In the genomic region with DNA sequence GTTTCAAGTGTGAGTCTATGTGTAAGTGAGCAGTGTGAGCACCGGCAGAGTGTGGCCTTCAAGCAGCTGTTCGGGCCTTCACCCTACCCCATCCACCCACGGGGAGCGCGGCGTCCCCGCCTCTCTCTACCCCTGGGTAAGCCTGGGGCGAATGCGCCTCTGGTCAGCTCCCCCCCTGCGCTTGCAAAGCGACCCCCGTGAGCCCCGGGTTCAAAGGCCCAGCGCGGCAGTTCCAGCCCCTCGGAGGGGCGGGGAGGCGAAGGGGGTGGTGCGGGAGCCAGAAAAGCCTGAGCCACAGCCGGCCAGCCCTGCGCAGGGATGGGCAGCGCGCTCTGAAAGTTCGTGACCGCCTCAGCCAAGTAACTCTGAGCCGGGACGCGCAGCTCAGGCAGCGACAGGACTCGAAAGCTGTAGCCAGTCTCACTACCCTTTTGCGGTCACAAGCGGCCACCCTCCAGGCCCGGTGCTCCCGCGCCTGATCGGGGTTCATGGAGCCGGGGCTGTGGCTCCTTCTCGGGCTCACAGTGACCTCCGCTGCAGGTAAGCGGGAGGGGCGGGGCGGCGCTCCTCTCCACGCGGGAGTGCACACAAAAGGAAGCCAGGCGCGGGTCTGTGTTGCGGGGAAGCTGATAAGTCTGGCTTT, we compare ENCODE assay signal across 9 mouse cellular contexts. TPM values are rescaled to one million over a fixed set of nuclear protein-coding genes. Genes with fewer than 3 reads are reported as not detected.
A peak's percentile ranks its signal among the peaks of the same experiment; 100 is the strongest.
DNase-seq lines count a peak whose midpoint lies in the region; ATAC-seq lines count a peak whose summit lies in the region.
"Had no signal": no experiment of that assay in that cellular context is flagged by ENCODE, and none has a peak within 500 bp of the region (broad histone marks: within the 10 kb centered on the region; RNA-seq: fewer than 3 reads in every experiment).

A gene (plus strand): TSS at position 141 of the 643 bp plus-strand sequence.

- 0 out of 2 replicates have a peak, but pooled peaks cover 6% of the 10 kb centered on the region for H3K27me3 ChIP-seq in kidney, embryonic 15.5 days
- H3K27me3 ChIP-seq in hindbrain, embryonic 11.5 days (ENCODE audit: control insufficient read depth, insufficient read depth, low read length): no peaks in the 10 kb centered on the region
- H3K27me3 ChIP-seq in liver, embryonic 16.5 days (ENCODE audit: control insufficient read depth, insufficient read depth, low read depth, low read length): peaks cover 10% of the 10 kb centered on the region; the same call in 1 of the 2 replicates
- peaks cover 17% of the 10 kb centered on the region for H3K27me3 ChIP-seq in neural tube, embryonic 15.5 days (replicated peaks)

- 0 out of 2 replicates have a peak within 1 kb of the TSS, but pooled peaks have one; percentile 18 for H3K27ac ChIP-seq in kidney, embryonic 15.5 days
- H3K27ac ChIP-seq in hindbrain, embryonic 11.5 days (ENCODE audit: low read depth, low read length): no peak within 1 kb of the TSS
- no peak within 1 kb of the TSS for H3K27ac ChIP-seq in liver, embryonic 16.5 days (ENCODE audit: low read length)
- H3K27ac ChIP-seq in neural tube, embryonic 15.5 days (replicated peaks): no peak within 1 kb of the TSS

- peak within 1 kb of the TSS; percentile 53 for H3K9ac ChIP-seq in kidney, embryonic 15.5 days
- peak within 1 kb of the TSS; percentile 12 for H3K9ac ChIP-seq in hindbrain, embryonic 11.5 days (ENCODE audit: low read depth, low read length)
- no peak within 1 kb of the TSS for H3K9ac ChIP-seq in liver, embryonic 16.5 days (ENCODE audit: low read depth, low read length)
- H3K9ac ChIP-seq in neural tube, embryonic 15.5 days (replicated peaks): peak within 1 kb of the TSS; percentile 37; the same call in 1 of the 2 replicates

- ATAC-seq in kidney, embryonic 15.5 days (replicated peaks; ENCODE audit: low FRiP score): peak; percentile 74
- ATAC-seq in hindbrain, embryonic 11.5 days (ENCODE audit: low FRiP score): peak; percentile 74
- no peak for ATAC-seq in liver, embryonic 16.5 days (ENCODE audit: low read depth)
- ATAC-seq in neural tube, embryonic 15.5 days (ENCODE audit: low FRiP score): no peak

- H3K9me3 ChIP-seq in kidney, embryonic 15.5 days (replicated peaks): no peaks in the 10 kb centered on the region
- no peaks in the 10 kb centered on the region for H3K9me3 ChIP-seq in hindbrain, embryonic 11.5 days (ENCODE audit: control insufficient read depth, low read length)
- H3K9me3 ChIP-seq in liver, embryonic 16.5 days (replicated peaks; ENCODE audit: control insufficient read depth, low read length): no peaks in the 10 kb centered on the region
- H3K9me3 ChIP-seq in neural tube, embryonic 15.5 days (replicated peaks): no peaks in the 10 kb centered on the region

- peak within 1 kb of the TSS; percentile 89 for H3K4me2 ChIP-seq in kidney, embryonic 15.5 days
- H3K4me2 ChIP-seq in hindbrain, embryonic 11.5 days (replicated peaks; ENCODE audit: low read depth, low read length): peak within 1 kb of the TSS; percentile 62
- peak within 1 kb of the TSS; percentile 53 for H3K4me2 ChIP-seq in liver, embryonic 16.5 days (ENCODE audit: low read depth, low read length)
- peak within 1 kb of the TSS; percentile 77 for H3K4me2 ChIP-seq in neural tube, embryonic 15.5 days

- WGBS in kidney, embryonic 15.5 days: 1% methylated on average over 48 of the region's 48 CpGs
- 1% methylated on average over 48 of the region's 48 CpGs for WGBS in hindbrain, embryonic 11.5 days
- whole genome bisulfite sequencing in liver, embryonic 16.5 days (ENCODE audit: insufficient replicate concordance): 1% methylated on average over 48 of the region's 48 CpGs
- WGBS in neural tube, embryonic 15.5 days: 1% methylated on average over 47 of the region's 48 CpGs

- H3K4me1 ChIP-seq in kidney, embryonic 15.5 days: peaks cover 20% of the 10 kb centered on the region
- H3K4me1 ChIP-seq in hindbrain, embryonic 11.5 days (replicated peaks; ENCODE audit: control insufficient read depth, insufficient read depth, low read length): no peaks in the 10 kb centered on the region
- H3K4me1 ChIP-seq in liver, embryonic 16.5 days (ENCODE audit: control insufficient read depth, low read depth, low read length): no peaks in the 10 kb centered on the region
- H3K4me1 ChIP-seq in neural tube, embryonic 15.5 days: peaks cover 7% of the 10 kb centered on the region

- no peak for DNase-seq in kidney, adult 9 months
- peak; percentile 69 for DNase-seq in embryo, embryonic 9.5 days (ENCODE audit: extremely low spot score)
- DNase-seq in hindbrain, embryonic 11.5 days (ENCODE audit: low spot score): peak; percentile 55
- no peak for DNase-seq in layer of hippocampus, adult 18-20 months (ENCODE audit: low spot score in 2 of 2)
- DNase-seq in thymus, postnatal 14 days: no peak

- H3K4me3 ChIP-seq in kidney, embryonic 15.5 days (replicated peaks): peak within 1 kb of the TSS; percentile 53
- H3K4me3 ChIP-seq in hindbrain, embryonic 11.5 days (ENCODE audit: low read depth, low read length): peak within 1 kb of the TSS; percentile 24
- peak within 1 kb of the TSS; percentile 33 for H3K4me3 ChIP-seq in liver, embryonic 16.5 days (ENCODE audit: low read depth, low read length)
- peak within 1 kb of the TSS; percentile 36 for H3K4me3 ChIP-seq in neural tube, embryonic 15.5 days (replicated peaks)

- H3K36me3 ChIP-seq in kidney, embryonic 15.5 days: no peaks in the 10 kb centered on the region
- no peaks in the 10 kb centered on the region for H3K36me3 ChIP-seq in hindbrain, embryonic 11.5 days (ENCODE audit: control insufficient read depth, insufficient read depth, low read length)
- no peaks in the 10 kb centered on the region for H3K36me3 ChIP-seq in liver, embryonic 16.5 days (ENCODE audit: control insufficient read depth, insufficient read depth)
- H3K36me3 ChIP-seq in neural tube, embryonic 15.5 days: no peaks in the 10 kb centered on the region

RNA-seq across cellular contexts. Expression of the gene that starts here (rescaled TPM):
- polyA plus RNA-seq in kidney, embryonic 15.5 days (2015; fragmentation: Nextera tagmentation; extraction: Ambion mirVana): 6.5 and 7.7 TPM in 2 replicates
- 9.5 and 9.8 TPM in 2 replicates for polyA plus RNA-seq in hindbrain, embryonic 11.5 days (2014; fragmentation: Nextera tagmentation; extraction: Ambion mirVana)
- 0.26 and 0.39 TPM in 2 replicates for polyA plus RNA-seq in liver, embryonic 16.5 days (2015; fragmentation: Nextera tagmentation; extraction: Ambion mirVana)
- 4.7 and 11.0 TPM in 2 replicates for polyA plus RNA-seq in neural tube, embryonic 15.5 days (2015; fragmentation: Nextera tagmentation; extraction: Ambion mirVana)
- 1 to 10 TPM; 3.0 to 3.4 TPM for total RNA-seq in layer of hippocampus, adult 18-20 months (2021)
- total RNA-seq: MEL had no signal

Comparison
In these comparisons a context has a peak if more than half of its experiments do, and no peak if none do; other contexts are left out.
1. ATAC-seq: peak in kidney, embryonic 15.5 days (single experiment) and hindbrain, embryonic 11.5 days (single experiment); none in liver, embryonic 16.5 days (single experiment) and neural tube, embryonic 15.5 days (single experiment).
2. DNase-seq: peak in embryo, embryonic 9.5 days (single experiment) and hindbrain, embryonic 11.5 days (single experiment); none in kidney, adult 9 months (single experiment), layer of hippocampus, adult 18-20 months (0 of 2) and thymus, postnatal 14 days (single experiment).
3. Peak in every context shown above with its lines, with median percentiles within 50 percentile points of each other: H3K4me2 ChIP-seq and H3K4me3 ChIP-seq.